Mouse (Mus musculus) layer of hippocampus, postnatal 36 days (tissue): ENCODE results near the gene Wdr66. TPM values are rescaled to one million over a fixed set of nuclear protein-coding genes. Genes with fewer than 3 reads are reported as not detected.
A peak's percentile ranks its signal among the peaks of the same experiment; 100 is the strongest.
"Not testable (repeated sequence)": the region's sequence is repeated elsewhere in the genome, so short reads cannot be mapped to it uniquely, and the experiment has no call there.

ENCODE experiments used
- DNase-seq, 2 experiments: peaks; one replicate each; pipeline ENCODE4 v3.0.0; 2022
- total RNA-seq, 2 experiments: library from RNA; stranded (reverse); gene quantifications; 2 replicates each; pipeline ENCODE4 v1.2.3; 2021

Wdr66 gene
- total RNA-seq = 1 to 10 TPM; 3.6 to 5.5 TPM

- DNase-seq = peak; percentile 87 to 89
These were observed at the start of gene Wdr66 for GRCm38 (mm10) chr5:123251834-123252233. Gene Wdr66 (plus strand): TSS chr5:123252102.

GRCm38 (mm10) chr5:123202771-123203170 is 49.1 kb upstream of the Wdr66 start:
- DNase-seq = not testable (repeated sequence)

GRCm38 (mm10) chr5:123203591-123203990 is 48.3 kb upstream of the Wdr66 start:
- DNase-seq = not testable (repeated sequence)

- DNase-seq = not testable (repeated sequence)
These were observed 29.4 kb upstream of the Wdr66 start for GRCm38 (mm10) chr5:123222346-123223050.

GRCm38 (mm10) chr5:123223051-123223410 is 28.9 kb upstream of the Wdr66 start:
- no peak for DNase-seq

- not testable (repeated sequence) for DNase-seq
These were observed 28.0 kb upstream of the Wdr66 start for GRCm38 (mm10) chr5:123223861-123224260.

GRCm38 (mm10) chr5:123226851-123227250 is 25.1 kb upstream of the Wdr66 start:
- DNase-seq = no peak

GRCm38 (mm10) chr5:123227762-123228523 is 24.0 kb upstream of the Wdr66 start:
- peak; percentile 95 to 96 for DNase-seq

- no peak for DNase-seq
These were observed 23.4 kb upstream of the Wdr66 start for GRCm38 (mm10) chr5:123228524-123228922.

- no peak for DNase-seq
These were observed 22.6 kb upstream of the Wdr66 start for GRCm38 (mm10) chr5:123229296-123229695.

GRCm38 (mm10) chr5:123232180-123232579 is 19.7 kb upstream of the Wdr66 start:
- no peak for DNase-seq

- DNase-seq = peak in 1 of 2 experiments; percentile 25
These were observed 16.2 kb upstream of the Wdr66 start for GRCm38 (mm10) chr5:123235731-123236130.

- peak; percentile 32 to 44 for DNase-seq
These were observed 15.5 kb upstream of the Wdr66 start for GRCm38 (mm10) chr5:123236426-123236825.

GRCm38 (mm10) chr5:123239501-123239900 is 12.4 kb upstream of the Wdr66 start:
- DNase-seq = no peak

GRCm38 (mm10) chr5:123245518-123245917 is 6.4 kb upstream of the Wdr66 start:
- peak in 1 of 2 experiments; percentile 24 for DNase-seq

GRCm38 (mm10) chr5:123251390-123251789 is 512 bp upstream of the Wdr66 start:
- no peak for DNase-seq

- DNase-seq = peak; percentile 46
These were observed 5.2 kb downstream of the Wdr66 start for GRCm38 (mm10) chr5:123256841-123257755.

- no peak for DNase-seq
These were observed 7.1 kb downstream of the Wdr66 start for GRCm38 (mm10) chr5:123258990-123259389.

GRCm38 (mm10) chr5:123260698-123261097 is 8.8 kb downstream of the Wdr66 start:
- DNase-seq = no peak

GRCm38 (mm10) chr5:123266909-123267308 is 15.0 kb downstream of the Wdr66 start:
- DNase-seq = no peak

- no peak for DNase-seq
These were observed 16.9 kb downstream of the Wdr66 start for GRCm38 (mm10) chr5:123268477-123269474.
